Mouse (Mus musculus) lung, postnatal 0 days (tissue): ENCODE data around the gene Guk1.
A peak's percentile ranks its signal among the peaks of the same experiment; 100 is the strongest.

Experiments
- CTCF ChIP-seq: IDR thresholded peaks from 2 replicates; pipeline ENCODE4 v1.5.1; 2016; ENCODE audit warnings: antibody characterized with exemption, mild to moderate bottlenecking
- EP300 ChIP-seq: IDR thresholded peaks from 2 replicates; pipeline ENCODE4 v1.6.1; 2016; ENCODE audit warnings: antibody characterized with exemption, mild to moderate bottlenecking, control low read depth

- TF ChIP-seq EP300 (peak; percentile 58; the same call in 1 of the 2 replicates), CTCF (no peak)
Measured at GRCm38 (mm10) chr11:59149302-59149701, 42.7 kb downstream of the Guk1 start.
